Mouse (Mus musculus): Measurements from ENCODE around the gene Alcam. TPM values are rescaled to one million over a fixed set of nuclear protein-coding genes. Genes with fewer than 3 reads are reported as not detected.

Gene Alcam
- polyA plus RNA-seq, 1 experiment from 2014 or later: 15.2 TPM

DNA sequence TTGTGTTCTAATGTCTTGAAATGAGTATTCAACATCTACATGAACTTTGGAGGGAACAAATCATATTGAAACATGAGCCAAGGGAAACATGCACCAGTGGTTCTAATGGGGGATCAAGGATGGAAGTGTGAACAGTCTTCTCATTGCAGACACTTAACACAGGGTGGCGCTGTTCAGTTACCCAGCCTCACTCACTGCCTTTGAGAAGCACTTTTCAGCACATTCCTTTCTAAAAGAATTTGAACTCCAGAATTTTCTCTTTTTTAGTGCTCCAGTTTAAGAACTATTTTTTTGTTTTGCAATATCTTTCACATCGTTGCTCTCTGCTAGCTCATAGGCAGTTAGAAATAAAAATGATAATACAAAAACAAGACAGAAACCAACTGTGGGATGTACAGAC is 234.8 kb downstream of the Alcam start:
- H3K4me3 ChIP-seq: no peak overlapping the region
- WGBS: 20% methylated on average over 2 of the region's 2 CpGs
- no peak overlapping the region for H3K4me2 ChIP-seq
- no peaks in the 10 kb centered on the region for H3K9me3 ChIP-seq (replicated peaks)
- no peaks in the 10 kb centered on the region for H3K36me3 ChIP-seq (ENCODE audit: poor library complexity, severe bottlenecking)
- H3K27me3 ChIP-seq: no peaks in the 10 kb centered on the region
- no peak overlapping the region for H3K9ac ChIP-seq
- no peak for ATAC-seq
- no peak overlapping the region for H3K27ac ChIP-seq
- H3K4me1 ChIP-seq: no peaks in the 10 kb centered on the region

DNA sequence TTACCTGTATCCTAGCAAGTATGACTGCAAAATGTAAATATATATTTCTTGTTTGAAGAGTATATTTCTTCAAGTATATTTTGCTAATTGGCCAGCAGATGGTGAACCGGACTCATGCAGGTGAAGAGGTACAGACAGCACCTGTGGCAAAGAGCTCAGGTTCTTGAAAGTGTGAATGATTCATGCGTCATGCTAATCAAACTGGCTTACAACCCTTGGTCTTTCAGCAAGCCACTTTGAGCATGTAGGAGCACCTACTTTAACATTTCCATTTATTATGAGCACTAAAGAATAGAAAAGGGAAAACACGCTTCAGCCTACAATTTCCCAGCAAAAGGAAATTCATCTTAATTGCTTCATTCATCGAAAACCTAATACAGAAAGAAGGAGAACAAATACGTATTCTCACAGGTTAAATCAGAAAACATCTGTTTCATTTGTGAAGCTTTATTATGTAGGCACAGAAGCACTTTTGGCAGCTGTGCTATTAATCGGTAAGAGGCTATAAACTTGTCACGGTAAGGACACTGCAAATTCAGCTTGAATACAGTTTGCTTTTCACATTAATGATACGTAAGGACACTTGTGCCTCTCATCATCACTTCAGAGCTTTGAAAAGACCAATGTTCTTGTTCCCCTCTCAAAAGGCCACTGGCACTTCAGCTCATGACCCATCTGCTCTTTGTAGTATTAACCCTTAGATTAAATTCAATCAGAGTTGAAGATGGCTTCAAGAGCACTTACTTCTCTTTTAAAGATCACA is 242.8 kb downstream of the Alcam start:
- H3K4me2 ChIP-seq: no peak overlapping the region
- no peaks in the 10 kb centered on the region for H3K27me3 ChIP-seq
- WGBS: 74% methylated on average over 8 of the region's 8 CpGs
- no peaks in the 10 kb centered on the region for H3K9me3 ChIP-seq (replicated peaks)
- H3K9ac ChIP-seq: no peak overlapping the region
- H3K27ac ChIP-seq: no peak overlapping the region
- peak; percentile 50; the same call in 1 of the 2 replicates for ATAC-seq
- no peak overlapping the region for H3K4me3 ChIP-seq
- H3K36me3 ChIP-seq (ENCODE audit: poor library complexity, severe bottlenecking): 0 out of 2 replicates have a peak, but pooled peaks cover 2% of the 10 kb centered on the region
- no peaks in the 10 kb centered on the region for H3K4me1 ChIP-seq

DNA sequence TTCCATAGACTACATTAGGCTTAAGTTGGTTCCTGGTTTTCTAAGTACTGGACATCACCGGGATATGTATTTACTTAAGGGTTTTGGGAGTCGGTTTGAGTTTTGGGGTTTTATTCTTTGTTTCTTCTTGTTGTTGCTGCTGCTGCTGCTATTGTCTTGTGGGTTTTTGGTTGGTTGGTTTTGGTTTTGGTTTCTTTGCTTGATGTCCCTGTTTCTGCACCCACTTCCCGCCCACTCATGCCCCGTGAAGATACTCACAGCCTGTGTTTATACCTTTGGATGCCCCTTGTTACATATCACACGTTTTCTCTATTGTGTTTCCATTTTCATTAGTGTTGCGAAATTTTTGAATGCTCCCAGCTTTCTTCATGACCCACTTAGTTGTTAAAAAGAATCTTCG is 253.8 kb downstream of the Alcam start:
- no peak overlapping the region for H3K4me2 ChIP-seq
- WGBS: 91% methylated on average over 7 of the region's 7 CpGs
- H3K9ac ChIP-seq: no peak overlapping the region
- H3K27ac ChIP-seq: no peak overlapping the region
- no peak overlapping the region for H3K4me3 ChIP-seq
- H3K27me3 ChIP-seq: no peaks in the 10 kb centered on the region
- H3K4me1 ChIP-seq: no peaks in the 10 kb centered on the region
- no peak for ATAC-seq
- no peaks in the 10 kb centered on the region for H3K9me3 ChIP-seq (replicated peaks)
- peaks cover 29% of the 10 kb centered on the region for H3K36me3 ChIP-seq (ENCODE audit: poor library complexity, severe bottlenecking)
